Mouse (Mus musculus) monocyte, adult 5-6 weeks (primary cell): ENCODE data around the gene Srsf2. TPM values are rescaled to one million over a fixed set of nuclear protein-coding genes. Genes with fewer than 3 reads are reported as not detected.

Experiments used
- ATAC-seq: fragments of 153-309, 156-312 bp; replicated peaks from 2 replicates; pipeline ENCODE4 v1.8.0; 2017; ENCODE audit warnings: mild to moderate bottlenecking; ENCODE audit not compliant: low TSS enrichment, insufficient number of reproducible peaks, severe bottlenecking, poor library complexity, low FRiP score
- total RNA-seq: library from RNA; stranded (forward); fragments of 200-1000, 200-491, 200-594 nt; gene quantifications from 3 replicates; pipeline ENCODE4 v1.2.3, GENCODE M21; 2017

The Srsf2 gene
- total RNA-seq, 1 experiment from 2014 or later, result 124 TPM

GRCm38 (mm10) chr11:116814076-116814883 is 38.6 kb downstream of the Srsf2 start:
- no peak for ATAC-seq

GRCm38 (mm10) chr11:116813610-116814009 is 39.3 kb downstream of the Srsf2 start:
- ATAC-seq, result no peak

DNA sequence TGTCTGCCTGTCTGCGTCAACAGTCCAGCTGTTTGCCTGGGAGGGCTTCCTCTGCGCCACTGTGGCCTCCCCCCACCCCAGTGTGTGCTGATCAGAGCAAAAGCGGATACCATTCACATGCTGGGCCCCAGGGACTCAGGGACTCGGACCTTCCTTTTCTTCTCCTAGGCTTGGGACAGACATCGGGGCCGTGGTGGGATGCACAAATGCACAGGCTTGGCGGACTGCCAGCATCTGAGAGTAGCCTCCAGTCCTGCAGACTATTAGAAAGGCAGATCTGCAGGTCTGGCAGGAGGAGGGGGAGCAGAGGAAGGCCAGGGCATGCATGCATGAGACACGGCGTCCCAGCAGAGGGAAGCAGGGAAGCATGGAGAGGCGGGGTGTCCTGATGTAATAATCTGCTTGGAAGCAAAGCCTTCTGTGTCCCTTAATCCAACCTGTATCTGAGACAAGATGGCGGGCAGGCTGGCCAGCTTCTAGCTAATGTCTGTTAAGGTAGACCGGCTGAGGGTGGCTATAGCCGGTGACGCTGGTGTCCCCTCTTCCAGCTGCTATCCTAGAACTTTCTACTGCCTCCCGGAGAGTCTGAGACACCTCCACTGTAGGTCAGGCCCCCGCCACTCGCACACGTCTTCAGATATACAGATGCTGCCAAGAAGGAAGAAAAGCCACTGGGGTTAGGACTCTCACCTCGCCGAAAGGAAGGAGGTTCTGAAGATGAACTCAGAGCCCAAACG is 39.9 kb downstream of the Srsf2 start:
- ATAC-seq, result no peak

DNA sequence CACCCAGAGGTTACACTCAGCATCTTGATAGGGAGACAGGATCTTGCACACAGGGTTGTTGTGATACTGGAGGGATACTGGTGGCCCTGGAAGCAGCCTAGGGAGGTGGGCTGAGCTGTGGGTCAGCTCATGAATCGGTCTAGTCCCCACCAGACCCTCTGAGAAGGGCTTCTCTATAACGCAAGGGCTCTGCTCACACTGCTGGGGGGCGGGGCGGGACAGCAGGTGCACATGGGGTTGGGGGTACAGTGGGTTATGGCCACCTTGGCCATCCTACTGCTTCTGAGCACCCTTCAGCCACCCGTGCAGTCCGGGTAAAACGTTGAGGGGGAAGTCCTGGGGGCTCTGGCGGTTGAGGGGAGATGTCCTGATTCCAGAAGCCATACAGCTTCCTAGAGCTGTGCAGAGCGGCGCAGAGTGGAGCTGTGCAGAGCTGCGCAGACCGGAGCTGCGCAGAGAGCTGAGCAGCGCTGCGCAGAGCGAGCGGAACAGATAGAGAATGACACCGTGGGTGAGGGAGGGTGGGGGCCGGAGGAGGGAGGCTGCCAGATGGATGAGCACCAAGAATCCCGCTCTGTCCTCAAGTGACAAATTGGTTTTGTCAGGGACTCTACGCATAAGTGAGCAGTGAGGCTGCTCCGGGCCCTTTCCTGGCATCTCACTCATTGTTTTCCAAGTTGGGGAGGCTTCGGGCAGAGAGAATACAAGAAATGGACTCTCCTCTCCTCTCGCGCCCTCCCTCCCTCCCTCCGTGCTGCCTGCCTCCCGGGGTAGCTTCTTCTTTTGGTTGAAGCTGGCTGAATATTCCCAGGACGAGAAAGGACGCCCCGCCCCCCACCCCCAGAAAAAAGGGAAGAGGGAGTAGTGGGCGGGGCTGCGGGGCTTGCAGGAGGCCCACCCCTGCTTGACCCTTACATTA is 41.7 kb downstream of the Srsf2 start:
- ATAC-seq, result peak; percentile 47

DNA sequence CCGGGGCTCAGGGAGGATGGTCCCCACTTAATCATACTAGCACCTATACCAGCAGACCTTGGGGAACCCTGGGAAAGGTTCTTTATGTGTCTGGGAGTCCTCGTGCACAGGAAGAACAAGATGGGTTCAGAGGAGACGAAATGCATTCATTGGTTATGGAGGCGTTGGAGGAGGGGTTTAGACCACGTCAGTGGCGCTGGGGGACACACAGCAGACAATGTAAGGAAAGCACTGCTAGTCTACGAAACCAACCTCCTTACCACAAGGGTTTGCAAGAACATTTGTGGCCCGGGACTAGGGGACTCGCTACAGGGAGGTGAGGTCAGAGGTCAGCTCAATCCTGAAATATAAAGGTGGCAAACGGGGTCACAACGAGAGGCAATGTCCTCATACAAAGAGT is 42.4 kb downstream of the Srsf2 start:
- ATAC-seq, result no peak

DNA sequence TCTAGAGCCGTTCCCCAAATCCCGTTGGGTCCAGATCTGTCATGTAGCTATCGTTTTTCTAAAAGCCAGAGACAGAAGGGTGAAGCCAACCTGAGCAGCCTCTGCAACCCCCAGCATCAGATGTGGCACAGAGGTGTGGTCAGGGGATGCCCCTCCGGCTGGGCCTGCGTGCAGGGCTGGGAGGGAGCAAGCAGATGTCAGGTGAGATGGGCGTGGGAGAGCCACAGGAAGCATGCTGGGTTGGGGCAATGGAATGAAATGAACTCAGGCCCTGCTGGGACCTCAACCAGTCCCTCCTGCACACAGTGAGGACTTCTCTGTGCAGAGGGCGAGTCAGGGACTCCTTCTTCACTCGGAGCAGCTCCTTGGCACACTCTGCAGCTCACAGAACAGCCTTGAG is 43.4 kb downstream of the Srsf2 start:
- no peak for ATAC-seq

DNA sequence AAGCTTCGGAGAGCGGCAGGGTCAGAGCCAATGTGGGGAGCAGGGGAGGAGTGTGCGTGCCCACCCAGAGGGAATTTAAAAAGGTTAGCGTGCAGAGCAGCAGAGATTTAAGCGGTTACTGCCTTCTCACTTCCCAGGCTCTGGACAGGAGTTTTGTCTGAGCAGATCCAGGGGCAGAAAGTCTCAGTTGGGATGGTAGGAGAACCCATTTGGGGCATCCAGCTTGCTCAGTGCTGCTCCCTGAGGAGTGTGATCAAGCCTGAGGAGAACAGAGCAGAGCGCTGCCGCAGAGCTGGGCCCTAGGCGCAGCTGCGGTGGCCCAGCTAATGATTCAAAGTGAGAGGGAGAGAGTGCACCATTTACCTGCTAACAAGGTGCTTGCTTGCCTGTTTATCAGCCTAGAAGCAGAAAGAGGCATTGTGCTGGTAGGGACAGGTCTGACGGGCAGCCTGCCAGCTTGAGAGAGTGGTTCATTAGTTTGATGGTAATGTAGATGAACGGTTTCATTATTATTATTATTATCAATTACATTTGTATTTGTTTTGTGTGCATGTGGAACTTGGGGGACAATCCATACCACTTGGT is 44.0 kb downstream of the Srsf2 start:
- ATAC-seq, result no peak

- ATAC-seq, result peak; percentile 56; the same call in 1 of the 2 replicates
Observed at GRCm38 (mm10) chr11:116807938-116808606, 44.8 kb downstream of the Srsf2 start.

- ATAC-seq, result no peak
Observed at GRCm38 (mm10) chr11:116807526-116807925, 45.4 kb downstream of the Srsf2 start.

DNA sequence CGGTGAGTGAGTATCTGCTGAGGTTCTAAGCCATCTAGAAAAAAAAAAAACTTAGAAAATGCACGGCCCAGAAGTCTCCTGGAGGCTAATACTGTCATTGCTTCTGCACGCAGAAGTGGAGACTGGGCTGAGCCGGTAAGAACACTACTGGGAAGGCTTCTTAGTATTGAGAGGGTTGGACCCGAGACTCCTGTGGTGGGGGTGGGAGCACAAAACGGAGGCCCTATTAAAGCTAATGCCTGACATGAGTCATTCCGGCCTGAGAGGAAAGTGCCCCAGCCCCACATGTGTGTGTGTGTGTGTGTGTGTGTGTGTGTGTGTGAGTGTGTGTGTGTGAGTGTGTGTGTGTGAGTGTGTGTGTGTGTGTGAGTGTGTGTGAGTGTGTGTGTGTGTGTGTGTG is 45.8 kb downstream of the Srsf2 start:
- no peak for ATAC-seq

GRCm38 (mm10) chr11:116806136-116807071 is 46.5 kb downstream of the Srsf2 start:
- ATAC-seq, result no peak

GRCm38 (mm10) chr11:116802709-116803108 is 50.2 kb downstream of the Srsf2 start:
- ATAC-seq, result no peak

- ATAC-seq, result no peak
Observed at GRCm38 (mm10) chr11:116801106-116801505, 51.8 kb downstream of the Srsf2 start.

Other genes starting within 250 kb of the Srsf2 start
- 14.1 to 16.7 TPM (median 15.1 TPM) in 3 replicates for gene Rhbdf2, start 226.1 kb downstream of the Srsf2 start, total RNA-seq
- gene Prcd, start 199.6 kb downstream of the Srsf2 start, total RNA-seq, result not detected in 3 replicates
- gene Cygb, start 198.8 kb downstream of the Srsf2 start, total RNA-seq, result 0.29 TPM in 1 of 3 replicates, not detected in the others
- gene St6galnac1, start 77.6 kb downstream of the Srsf2 start, total RNA-seq, result not detected in 3 replicates
- 0.58 to 0.64 TPM in 2 of 3 replicates, not detected in the other for gene Mxra7, start 25.0 kb downstream of the Srsf2 start, total RNA-seq
- gene Mettl23, start 9.8 kb downstream of the Srsf2 start, total RNA-seq, result 47.3 to 77.0 TPM (median 54.3 TPM) in 3 replicates
- gene Jmjd6, start 9.6 kb downstream of the Srsf2 start, total RNA-seq, result 80.8 to 81.6 TPM (median 81.0 TPM) in 3 replicates
- 8.2 to 10.4 TPM (median 9.0 TPM) in 3 replicates for gene Mfsd11, start 654 bp downstream of the Srsf2 start, total RNA-seq
- gene Mgat5b, start 65.8 kb upstream of the Srsf2 start, total RNA-seq, result not detected in 3 replicates